In the genomic region with DNA sequence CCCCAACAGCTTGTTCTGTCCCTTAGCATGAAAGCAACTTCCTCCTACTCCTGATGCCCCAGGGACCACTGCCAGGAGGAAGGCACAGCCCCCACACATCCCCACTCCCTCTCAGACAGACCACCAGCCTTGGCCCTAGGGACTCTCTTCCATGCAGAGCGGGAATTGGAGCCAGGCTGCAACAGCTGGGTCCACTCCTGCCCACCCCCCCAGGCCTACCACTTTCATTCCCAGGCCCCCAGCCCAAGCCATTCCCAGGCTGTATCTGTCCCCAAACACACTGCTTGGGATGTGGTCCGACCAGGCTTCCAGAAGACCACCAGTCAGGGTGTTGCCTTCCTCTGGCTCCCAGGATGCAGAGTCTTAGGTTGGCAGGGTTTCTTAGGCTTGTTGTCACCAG, we compare ENCODE assay signal across 36 mouse cellular contexts. TPM values are rescaled to one million over a fixed set of nuclear protein-coding genes. Genes with fewer than 3 reads are reported as not detected.
"Had no signal": no experiment of that assay in that cellular context is flagged by ENCODE, and none has a peak within 500 bp of the region (broad histone marks: within the 10 kb centered on the region; RNA-seq: fewer than 3 reads in every experiment).

No protein-coding gene starts in this region.

- H3K9ac ChIP-seq: heart, embryonic 12.5 days; heart, embryonic 13.5 days; heart, embryonic 15.5 days; hindbrain, embryonic 12.5 days; hindbrain, embryonic 13.5 days; hindbrain, embryonic 14.5 days; hindbrain, embryonic 15.5 days; intestine, embryonic 15.5 days; kidney, embryonic 15.5 days had no signal

- H3K4me2 ChIP-seq: heart, embryonic 11.5 days; heart, embryonic 13.5 days; heart, embryonic 15.5 days; hindbrain, embryonic 13.5 days; hindbrain, embryonic 14.5 days; hindbrain, embryonic 15.5 days; intestine, embryonic 15.5 days had no signal

- DNase-seq: heart, postnatal 10 days; heart, postnatal 14 days; heart, postnatal 36 days; heart, postnatal 4 days; kidney, adult 11 months; kidney, adult 18-20 months; kidney, adult 2 months; kidney, adult 8-10 months; kidney, adult 9 months; kidney, postnatal 10 days; kidney, postnatal 14 days; kidney, postnatal 25 days; kidney, postnatal 36 days; kidney, postnatal 4 days; layer of hippocampus, adult 9-11 months; layer of hippocampus, postnatal 36 days had no signal

- H3K27ac ChIP-seq: heart, embryonic 10.5 days; heart, embryonic 13.5 days; heart, embryonic 15.5 days; hindbrain, embryonic 10.5 days; hindbrain, embryonic 12.5 days; hindbrain, embryonic 13.5 days; hindbrain, embryonic 14.5 days; hindbrain, embryonic 15.5 days; hindbrain, postnatal 0 days; intestine, embryonic 15.5 days; kidney, embryonic 15.5 days; kidney, postnatal 0 days; layer of hippocampus, adult 2 months had no signal

- ATAC-seq: hindbrain, embryonic 16.5 days; hindbrain, postnatal 0 days; inflammation-experienced regulatory T-cells, adult 6 months; intestine, embryonic 15.5 days; intestine, embryonic 16.5 days; intestine, postnatal 0 days had no signal

- H3K4me1 ChIP-seq: hindbrain, embryonic 15.5 days had no signal

- H3K36me3 ChIP-seq: heart, embryonic 10.5 days; heart, embryonic 12.5 days; heart, embryonic 13.5 days; heart, embryonic 15.5 days; hindbrain, embryonic 10.5 days; hindbrain, embryonic 12.5 days; hindbrain, embryonic 13.5 days; hindbrain, embryonic 15.5 days; intestine, embryonic 15.5 days; kidney, embryonic 15.5 days had no signal

- H3K4me3 ChIP-seq: heart, embryonic 12.5 days; heart, embryonic 13.5 days; heart, embryonic 15.5 days; hindbrain, embryonic 12.5 days; hindbrain, embryonic 13.5 days; hindbrain, embryonic 15.5 days; intestine, embryonic 15.5 days; kidney, embryonic 15.5 days; layer of hippocampus, adult 2 months had no signal

- H3K9me3 ChIP-seq: heart, embryonic 10.5 days; heart, embryonic 12.5 days; heart, embryonic 13.5 days; heart, embryonic 15.5 days; hindbrain, embryonic 10.5 days; hindbrain, embryonic 12.5 days; hindbrain, embryonic 13.5 days; hindbrain, embryonic 15.5 days; intestine, embryonic 15.5 days; kidney, embryonic 15.5 days had no signal

RNA-seq across cellular contexts. Expression of a gene that starts 13.1 kb away (rescaled TPM):
- polyA plus RNA-seq: inflammation-experienced regulatory T-cells, adult 6 months had no signal

RNA-seq across cellular contexts. Expression of a gene that starts 17.1 kb away (rescaled TPM):
- total RNA-seq: hematopoietic stem cell, adult 5-6 weeks had no signal
- polyA plus RNA-seq: inflammation-experienced regulatory T-cells, adult 6 months had no signal

RNA-seq across cellular contexts. Expression of a gene that starts 18.6 kb away (rescaled TPM):
- total RNA-seq: hematopoietic stem cell, adult 5-6 weeks had no signal
- polyA plus RNA-seq: inflammation-experienced regulatory T-cells, adult 6 months had no signal
